Mouse (Mus musculus): ENCODE results near the gene Cd244a.

The Cd244a gene

DNA sequence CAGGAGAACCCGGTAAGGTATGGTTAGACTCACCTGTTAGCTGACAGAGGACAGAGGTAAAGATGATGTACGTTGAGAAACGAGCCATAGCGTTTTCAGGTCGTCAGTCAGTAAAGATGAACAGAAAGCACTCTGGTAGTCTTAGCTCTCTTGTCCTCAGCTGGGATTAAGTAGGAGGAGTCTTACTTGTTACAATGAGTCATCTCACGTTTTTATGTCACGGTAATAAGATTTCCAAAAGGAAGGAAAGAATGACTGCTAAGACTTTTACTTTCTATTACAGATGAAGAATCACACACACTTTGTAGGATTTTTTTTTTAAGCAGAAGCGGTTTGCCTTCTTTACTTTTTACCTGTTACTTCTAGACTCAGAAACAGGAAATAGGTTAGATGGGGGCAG is 89.8 kb downstream of the Cd244a start:
- no peak for DNase-seq (ENCODE audit: inconsistent ontology term)

DNA sequence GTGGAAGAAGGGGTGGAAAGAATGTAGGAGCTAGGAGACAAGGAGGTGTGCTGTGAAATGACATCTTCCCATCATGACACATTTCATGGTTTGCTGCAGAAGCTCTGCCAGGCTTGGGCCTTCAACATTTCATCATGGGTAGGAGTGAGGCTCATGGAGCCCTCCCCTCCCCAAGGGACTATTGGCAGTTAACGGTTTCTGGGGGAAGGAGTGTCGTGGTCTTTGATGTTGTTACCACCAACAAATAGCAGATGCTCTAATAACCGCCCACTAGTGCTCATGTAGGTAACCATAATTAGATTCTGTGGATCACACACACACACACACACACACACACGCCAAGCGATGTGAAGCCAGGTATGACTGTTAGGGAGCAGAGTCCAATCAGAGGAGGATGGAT is 93.7 kb downstream of the Cd244a start, which contains the start of gene Slamf7:
Gene Slamf7 (minus strand): TSS at position 302 of the 400 bp plus-strand sequence.
- no peak for DNase-seq (ENCODE audit: inconsistent ontology term)

DNA sequence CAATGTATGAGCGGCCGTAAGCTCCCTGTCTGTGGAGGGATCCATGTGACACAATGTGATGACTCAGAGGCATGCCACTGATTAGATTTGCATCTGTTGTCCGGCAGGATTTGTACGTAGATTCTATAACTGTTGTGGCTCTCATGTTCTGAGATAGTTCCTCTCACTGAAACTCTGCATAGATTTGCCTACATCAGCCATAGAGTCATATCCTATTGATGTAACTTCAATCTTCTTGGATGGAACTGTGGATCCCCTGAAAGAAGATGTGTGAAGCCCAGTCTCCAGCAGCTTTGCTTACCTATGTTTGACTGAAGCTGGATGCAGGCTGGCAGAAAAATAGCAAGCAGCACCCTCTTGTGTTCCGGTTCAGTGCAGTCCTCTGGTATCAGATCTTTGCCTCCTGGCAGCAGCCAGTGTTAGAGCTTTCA is 99.6 kb downstream of the Cd244a start:
- DNase-seq (ENCODE audit: inconsistent ontology term), result no peak
